Mouse (Mus musculus) ES-Bruce4 (cell line): ENCODE results near the gene Hist2h2aa2.

Experiments used
- CTCF ChIP-seq: IDR thresholded peaks from one replicate; pipeline ENCODE4 v1.8.1; 2011; ENCODE audit warnings: low read depth, low read length
- EP300 ChIP-seq: IDR thresholded peaks from 2 replicates; pipeline ENCODE4 v1.6.1; 2011; ENCODE audit warnings: low read depth, low read length; ENCODE audit not compliant: insufficient read depth
- POLR2A ChIP-seq: IDR thresholded peaks from one replicate; pipeline ENCODE4 v1.8.1; 2011; ENCODE audit warnings: low read length; ENCODE audit not compliant: insufficient read depth

GRCm38 (mm10) chr3:96194966-96195365, 45.1 kb downstream of the Hist2h2aa2 start:
- no peak for TF ChIP-seq EP300
- TF ChIP-seq POLR2A = no peak
- TF ChIP-seq CTCF = no peak
